Mouse (Mus musculus): ENCODE measurements around the gene Agpat4.

- TF ChIP-seq CTCF (IDR thresholded peaks at IDR 0.05; ENCODE audit: borderline replicate concordance, control insufficient read depth, extremely low read depth, insufficient read depth, low read length, poor library complexity) = no peak
- no peak for TF ChIP-seq POLR2A (IDR thresholded peaks at IDR 0.05; ENCODE audit: control insufficient read depth, extremely low read depth, insufficient read depth, low read length, poor library complexity)
Observed at GRCm38 (mm10) chr17:12195137-12195536, 76.6 kb downstream of the Agpat4 start.
